Mouse (Mus musculus) liver, adult 2 months (tissue): Measurements from ENCODE around the gene Smc3.

Experiments used
- CTCF ChIP-seq: fragments of 200-500 bp; IDR thresholded peaks from 2 replicates; pipeline ENCODE4 v1.5.1; 2011; ENCODE audit warnings: low read depth, low read length, control low read depth
- POLR2A ChIP-seq: fragments of 200-500 bp; IDR thresholded peaks from 2 replicates; pipeline ENCODE4 v1.6.1; 2011; ENCODE audit warnings: low read length, control low read depth; ENCODE audit not compliant: insufficient read depth; ENCODE audit errors: extremely low read depth

DNA sequence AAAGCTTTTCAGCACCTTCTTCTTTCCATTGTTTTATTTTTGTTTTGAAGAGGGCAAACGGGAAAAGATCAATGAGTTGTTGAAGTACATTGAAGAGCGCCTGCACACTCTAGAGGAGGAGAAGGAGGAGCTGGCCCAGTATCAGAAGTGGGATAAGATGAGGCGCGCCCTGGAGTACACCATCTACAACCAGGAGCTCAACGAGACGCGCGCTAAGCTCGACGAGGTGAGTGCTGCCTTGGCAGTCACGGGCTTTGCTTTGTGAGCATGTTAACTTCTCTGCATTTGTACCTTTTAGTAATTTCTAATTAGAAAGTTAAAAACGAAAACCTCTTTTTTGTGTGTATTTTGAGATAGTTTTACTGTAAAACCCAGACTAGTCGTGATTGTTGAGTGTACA, 21.5 kb downstream of the Smc3 start:
- TF ChIP-seq CTCF (no peak), POLR2A (no peak)
